Mouse (Mus musculus) monocyte, adult 2 months (primary cell): ENCODE results near the gene Cfap100.

Experiments used
- DNase-seq, 2 experiments: peaks; one replicate each; pipeline ENCODE4 v3.0.0; 2022; ENCODE audit warnings: low spot score in 2 of 2, low read depth in 1 of 2

Gene Cfap100

GRCm38 (mm10) chr6:90428380-90428974 lies at the start of gene Cfap100:
Gene Cfap100, minus strand, starts transcription at chr6:90428797.
- DNase-seq, result no peak

DNA sequence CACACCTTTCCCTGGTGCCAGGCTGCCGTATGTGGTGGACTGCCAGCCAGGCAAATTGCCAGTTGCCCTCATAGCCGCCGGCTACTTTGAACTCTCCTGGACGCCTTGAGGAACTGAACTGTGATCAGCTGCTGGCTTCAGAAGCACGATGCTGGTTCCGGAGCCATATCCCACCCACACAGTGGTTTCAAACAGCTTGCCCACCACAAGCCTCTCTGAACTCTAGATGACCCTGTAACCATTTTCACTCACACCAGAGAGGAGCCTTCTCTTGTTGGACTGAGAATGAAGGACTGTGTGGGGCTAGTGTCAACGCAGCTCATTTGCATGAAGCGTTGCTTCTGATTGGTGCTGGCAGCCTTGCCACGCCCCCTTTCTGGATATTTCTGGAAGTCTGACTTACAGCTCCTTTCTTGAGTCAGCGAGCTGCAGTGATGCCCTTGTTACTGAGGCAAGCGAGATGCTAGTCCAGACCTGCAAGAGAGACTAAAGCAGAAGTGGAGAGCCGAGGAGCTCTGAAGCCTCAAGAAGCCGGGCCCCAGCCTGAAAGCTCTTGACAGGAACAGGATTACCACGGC lies 48.4 kb upstream of the Cfap100 start:
- no peak for DNase-seq

DNA sequence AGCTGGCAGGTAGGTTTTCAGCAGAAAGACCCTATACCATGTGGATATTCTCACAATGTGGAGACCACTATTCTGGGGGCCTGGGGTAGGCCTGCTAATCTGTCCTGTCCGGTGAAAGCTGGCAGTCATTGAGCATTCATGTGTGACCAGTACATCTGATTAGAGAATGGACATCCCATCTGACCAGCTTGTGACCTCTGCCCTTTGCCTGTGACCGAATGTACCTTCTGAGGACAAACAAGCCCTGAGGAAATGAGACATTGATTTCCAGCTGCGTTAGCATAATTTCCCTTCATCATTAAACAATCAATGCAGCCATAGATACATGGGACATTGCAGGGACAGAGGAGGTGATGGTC lies 47.2 kb upstream of the Cfap100 start:
- no peak for DNase-seq

DNA sequence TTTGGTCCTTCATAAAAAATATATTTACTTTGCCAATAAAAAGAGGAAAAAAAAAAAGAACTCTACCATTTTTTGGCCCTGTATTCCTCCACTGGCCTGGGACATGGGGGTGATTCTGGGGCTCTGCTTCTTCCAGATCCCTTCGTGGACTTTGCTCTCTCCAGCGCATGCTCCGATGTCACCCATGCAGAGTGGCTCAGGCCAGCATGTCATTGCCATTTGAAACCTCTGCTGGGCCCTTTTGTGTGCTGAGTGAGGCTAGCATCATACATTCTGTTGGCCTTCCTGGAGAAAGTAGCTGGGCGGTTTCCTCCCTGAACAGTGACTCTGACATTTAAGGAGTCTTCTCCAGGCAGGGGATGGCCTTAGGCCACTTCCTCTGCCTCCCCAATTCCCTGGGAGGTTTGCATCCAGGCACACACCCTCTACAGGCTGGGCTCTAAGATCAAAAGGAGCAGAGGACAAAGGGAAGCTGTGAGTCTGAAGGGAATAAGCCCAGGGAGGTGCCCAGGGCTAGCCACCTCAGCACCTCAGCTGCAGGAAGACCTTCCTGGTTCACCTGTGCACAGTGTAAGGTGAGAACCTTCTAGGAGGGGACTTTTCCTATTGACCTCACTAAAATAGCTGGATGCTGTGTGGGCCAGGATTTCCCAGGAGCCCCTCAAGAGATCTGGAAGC lies 46.7 kb upstream of the Cfap100 start:
- DNase-seq, result no peak

- no peak for DNase-seq
Measured at GRCm38 (mm10) chr6:90474361-90474750, 45.8 kb upstream of the Cfap100 start.

DNA sequence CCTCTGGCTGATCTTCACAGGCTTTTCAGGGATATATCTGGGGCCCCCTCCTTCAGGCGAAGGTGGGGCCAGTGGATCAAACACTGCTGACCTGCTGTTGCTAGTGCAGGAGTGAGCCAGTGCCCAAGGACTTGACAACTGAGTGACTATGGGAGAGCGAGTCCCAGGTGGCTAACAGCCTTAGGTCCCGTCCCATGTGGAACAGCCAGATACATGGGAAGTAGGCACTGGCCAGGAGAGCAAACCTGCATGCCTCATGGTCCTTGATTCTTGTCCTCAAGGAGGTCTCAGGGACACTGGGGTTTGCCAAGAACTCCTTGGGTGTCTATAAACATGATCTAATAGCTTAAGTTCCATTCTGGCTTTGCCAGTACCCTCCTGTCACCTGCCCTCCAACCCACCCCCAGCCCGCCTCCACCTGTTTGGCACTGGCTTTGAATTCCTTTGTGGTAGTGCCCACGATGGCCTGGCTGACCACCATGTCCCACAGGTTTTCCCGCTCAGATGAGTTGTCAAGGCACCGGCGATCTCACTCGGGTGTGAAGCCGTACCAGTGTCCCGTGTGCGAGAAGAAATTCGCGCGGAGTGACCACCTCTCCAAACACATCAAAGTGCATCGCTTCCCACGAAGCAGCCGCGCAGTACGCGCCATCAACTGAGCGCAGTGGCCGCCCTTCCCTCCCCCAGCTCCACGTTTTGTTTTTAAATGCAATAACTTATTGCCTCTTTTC lies 45.2 kb upstream of the Cfap100 start:
- DNase-seq, result no peak

DNA sequence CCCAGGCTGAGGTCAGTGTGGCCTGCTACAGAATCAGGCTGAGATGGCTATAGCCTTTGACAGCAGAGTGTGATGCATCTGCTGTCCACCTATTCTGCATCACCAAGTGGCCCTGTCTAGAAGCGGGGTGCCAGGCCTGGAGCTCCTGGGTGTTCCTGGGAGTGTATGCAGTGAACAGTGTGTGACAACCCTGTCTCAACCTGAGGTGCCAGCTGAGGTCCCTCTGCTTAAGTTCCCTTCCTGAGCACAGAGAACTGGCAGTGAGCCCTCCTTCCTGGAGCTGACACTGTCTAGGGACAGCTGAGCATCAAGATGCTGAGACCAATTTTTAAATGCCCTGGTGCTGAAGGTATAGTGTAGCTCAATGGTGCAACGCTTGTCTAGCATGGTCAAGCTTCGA lies 44.1 kb upstream of the Cfap100 start:
- no peak for DNase-seq

DNA sequence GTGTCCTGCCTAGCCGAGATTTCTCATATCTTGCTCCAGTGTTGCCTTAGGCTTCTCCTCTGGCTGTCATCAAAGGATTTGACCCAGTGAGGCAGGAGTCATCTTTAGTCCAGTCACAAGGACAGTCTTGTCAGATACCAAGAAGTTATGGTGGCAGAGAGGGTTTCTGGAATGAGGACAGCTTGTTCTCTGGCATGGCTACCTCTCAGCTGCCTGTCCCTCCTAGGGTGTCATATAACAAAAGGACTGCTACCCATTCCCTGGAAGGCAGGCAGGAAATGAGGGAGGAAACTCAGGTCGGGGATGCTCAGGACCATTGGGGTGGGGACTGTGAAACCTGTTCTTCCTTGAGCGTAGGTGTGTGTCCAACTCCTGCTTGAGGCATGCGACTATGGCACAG lies 43.5 kb upstream of the Cfap100 start:
- DNase-seq, result no peak

GRCm38 (mm10) chr6:90470947-90471541 lies 42.4 kb upstream of the Cfap100 start:
- no peak for DNase-seq

GRCm38 (mm10) chr6:90470255-90470654 lies 41.7 kb upstream of the Cfap100 start:
- no peak for DNase-seq

DNA sequence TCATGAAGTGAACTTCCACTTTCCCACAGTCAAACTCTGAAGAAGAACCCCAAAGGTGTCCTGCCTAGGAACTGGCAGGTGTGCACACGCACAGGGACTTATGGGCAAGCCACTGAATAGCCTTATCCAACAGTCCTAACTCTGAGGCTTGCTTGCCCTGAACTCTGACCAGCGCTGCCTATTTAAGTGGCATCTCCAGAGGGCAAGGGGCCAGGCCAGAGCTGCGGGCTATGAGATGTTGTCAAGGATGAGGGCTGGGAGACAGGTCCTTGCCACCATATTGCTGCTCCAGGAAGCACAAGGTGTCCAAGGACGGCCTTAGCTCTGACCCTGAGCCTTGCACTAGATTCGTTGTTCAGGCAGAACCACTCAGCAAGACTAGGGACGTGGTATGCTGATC lies 40.4 kb upstream of the Cfap100 start:
- DNase-seq, result no peak

DNA sequence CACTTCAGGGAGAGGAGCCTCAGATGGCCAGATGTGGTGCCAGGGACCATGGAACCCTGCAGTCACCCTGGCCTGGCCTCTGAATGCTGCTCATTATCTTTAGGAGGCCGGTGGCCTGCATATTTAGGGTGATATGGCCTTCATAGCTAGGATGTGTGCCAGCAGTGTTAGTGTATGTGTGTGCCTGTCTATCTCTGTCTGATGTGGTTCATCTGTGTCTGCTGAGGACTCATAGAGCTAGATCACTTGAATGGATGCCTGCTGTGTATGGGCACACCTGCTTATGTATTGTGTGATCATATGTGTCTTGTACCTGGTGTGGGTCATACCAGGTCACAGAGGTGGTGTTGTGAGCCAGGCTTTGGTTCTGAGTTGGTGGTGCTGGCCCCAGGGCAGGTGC lies 39.6 kb upstream of the Cfap100 start:
- no peak for DNase-seq

DNA sequence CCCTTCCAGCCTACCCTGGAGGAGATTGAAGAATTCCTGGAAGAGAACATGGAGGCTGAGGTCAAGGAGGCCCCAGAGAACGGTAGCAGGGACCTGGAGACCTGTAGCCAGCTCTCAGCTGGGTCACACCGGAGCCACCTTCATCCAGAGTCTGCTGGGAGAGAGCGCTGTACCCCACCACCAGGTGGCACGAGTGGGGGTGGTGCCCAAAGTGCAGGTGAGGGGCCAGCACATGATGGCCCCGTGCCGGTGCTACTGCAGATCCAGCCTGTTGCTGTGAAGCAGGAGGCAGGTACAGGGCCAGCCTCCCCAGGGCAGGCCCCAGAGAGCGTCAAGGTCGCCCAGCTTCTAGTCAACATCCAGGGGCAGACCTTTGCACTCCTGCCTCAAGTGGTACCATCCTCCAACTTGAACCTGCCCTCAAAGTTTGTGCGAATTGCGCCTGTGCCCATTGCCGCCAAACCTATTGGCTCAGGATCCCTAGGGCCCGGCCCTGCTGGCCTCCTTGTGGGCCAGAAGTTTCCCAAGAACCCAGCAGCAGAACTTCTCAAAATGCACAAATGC lies 38.3 kb upstream of the Cfap100 start:
- DNase-seq, result no peak

- DNase-seq, result no peak
Measured at GRCm38 (mm10) chr6:90466079-90466478, 37.5 kb upstream of the Cfap100 start.

GRCm38 (mm10) chr6:90465028-90465640 lies 36.5 kb upstream of the Cfap100 start:
- DNase-seq, result no peak

DNA sequence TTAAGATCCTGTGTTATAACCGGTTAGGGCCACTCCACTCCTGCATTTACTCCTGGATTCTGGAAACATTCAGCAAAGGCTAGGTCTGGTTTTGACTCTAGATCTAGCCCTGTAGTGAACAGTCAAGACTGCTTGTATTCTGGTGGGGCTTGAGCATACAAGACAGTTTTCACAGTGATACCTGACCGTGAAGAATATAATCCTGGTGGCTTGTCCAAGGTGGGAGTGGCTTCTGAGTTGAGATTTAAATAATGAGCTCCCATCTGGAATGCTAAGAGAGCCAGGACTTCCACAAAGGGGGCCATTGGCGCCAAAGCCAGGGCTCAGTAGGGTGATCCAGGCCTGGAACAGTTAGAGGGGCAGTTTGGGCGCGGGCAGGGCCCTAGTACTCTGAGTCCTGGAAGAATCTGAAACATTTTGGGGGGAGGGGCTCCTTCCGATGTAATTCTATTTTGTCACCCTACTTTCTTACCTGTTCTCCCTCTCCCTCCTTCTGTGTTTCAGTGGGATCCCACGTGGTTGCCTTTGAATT lies 35.4 kb upstream of the Cfap100 start:
- DNase-seq, result no peak

GRCm38 (mm10) chr6:90463228-90463862 lies 34.7 kb upstream of the Cfap100 start:
- no peak for DNase-seq

DNA sequence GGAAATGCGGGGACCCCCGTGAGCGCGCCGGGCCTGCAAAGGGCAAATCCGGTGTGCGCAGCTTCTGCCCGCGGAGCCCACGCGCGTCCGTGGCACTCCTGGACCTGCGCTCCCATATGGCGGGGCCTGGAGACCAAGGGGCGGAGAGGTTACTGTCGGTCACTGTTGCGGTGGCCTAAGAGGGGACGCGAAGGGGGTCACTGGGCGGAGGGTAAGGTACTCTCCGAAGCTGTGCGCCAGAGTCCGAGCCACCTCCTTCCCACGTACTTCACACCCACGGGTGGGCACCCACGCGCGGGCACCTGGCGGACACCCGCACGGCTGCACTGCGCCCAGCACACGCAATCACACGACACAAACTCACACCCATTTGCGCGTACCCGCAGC lies 34.2 kb upstream of the Cfap100 start:
- DNase-seq, result no peak

GRCm38 (mm10) chr6:90462181-90462706 lies 33.6 kb upstream of the Cfap100 start, which contains the start of gene Klf15:
Gene Klf15, plus strand, starts transcription at chr6:90462576.
- DNase-seq, result no peak

- no peak for DNase-seq
Measured at GRCm38 (mm10) chr6:90461771-90462170, 33.2 kb upstream of the Cfap100 start.
